ENCODE assay signal across 8 mouse cellular contexts in genomic region chr8:72654565-72655521, GRCm38 (mm10). TPM values are rescaled to one million over a fixed set of nuclear protein-coding genes. Genes with fewer than 3 reads are reported as not detected.
DNase-seq lines count a peak whose midpoint lies in the region; ATAC-seq lines count a peak whose summit lies in the region.

No protein-coding gene starts in this region.

- H3K27ac ChIP-seq in lung, embryonic 16.5 days (ENCODE audit: low read length) = no peak overlapping the region

- H3K9me3 ChIP-seq in lung, embryonic 16.5 days (ENCODE audit: control insufficient read depth, low read length) = no peaks in the 10 kb centered on the region

- no peak overlapping the region for H3K4me2 ChIP-seq in lung, embryonic 16.5 days (ENCODE audit: low read depth, low read length)

- intact Hi-C loops in left cerebral cortex, postnatal 36 days (cut with DNase I) = no loop called here

- no peak overlapping the region for H3K9ac ChIP-seq in lung, embryonic 16.5 days (ENCODE audit: low read length)

- H3K27me3 ChIP-seq in lung, embryonic 16.5 days (ENCODE audit: control insufficient read depth, insufficient read depth, low read depth, low read length) = no peaks in the 10 kb centered on the region

- peaks cover 4% of the 10 kb centered on the region; the same call in 1 of the 2 replicates for H3K4me1 ChIP-seq in lung, embryonic 16.5 days (replicated peaks; ENCODE audit: control insufficient read depth, insufficient read depth, low read length)

- WGBS in lung, embryonic 16.5 days = 21% methylated on average over 13 of the region's 13 CpGs

- peak; percentile 41 for ATAC-seq in lung, embryonic 16.5 days (ENCODE audit: low read depth)
- 0 out of 2 replicates have a peak, but pooled peaks have one; percentile 25 for ATAC-seq in monocyte, adult 5-6 weeks (replicated peaks; ENCODE audit: insufficient number of reproducible peaks, low FRiP score, low TSS enrichment, poor library complexity, severe bottlenecking)

- H3K36me3 ChIP-seq in lung, embryonic 16.5 days (ENCODE audit: control insufficient read depth, insufficient read depth, low read length) = no peaks in the 10 kb centered on the region

- no peak for DNase-seq in lung, postnatal 10 days
- peak; percentile 67 for DNase-seq in brain, adult 2 months (ENCODE audit: low read depth, low spot score)
- DNase-seq in forelimb bud, embryonic 11.5 days (ENCODE audit: low read depth, low spot score) = peak; percentile 64
- DNase-seq in left cerebral cortex, postnatal 36 days (ENCODE audit: low spot score in 2 of 2) = peak; percentile 18 to 19
- DNase-seq in gastrocnemius, postnatal 4 days (ENCODE audit: low spot score in 2 of 2) = no peak
- DNase-seq in urinary bladder, adult 2 months (ENCODE audit: low spot score) = no peak

- H3K4me3 ChIP-seq in lung, embryonic 16.5 days (ENCODE audit: low read length) = no peak overlapping the region

RNA-seq across cellular contexts. Expression of gene Nwd1, which starts 8.3 kb away (rescaled TPM):
- 0.23 and 0.26 TPM in 2 replicates for polyA plus RNA-seq in lung, embryonic 16.5 days (2015; fragmentation: Nextera tagmentation; extraction: Ambion mirVana)
- 10 to 100 TPM; 40.5 to 48.4 TPM for total RNA-seq in left cerebral cortex, postnatal 36 days (2021)
- total RNA-seq in monocyte, adult 5-6 weeks (2017) = 0.10 to 0.43 TPM in 2 of 3 replicates, not detected in the other
- total RNA-seq in gastrocnemius, postnatal 4 days (2021) = 1 to 10 TPM; 1.3 to 1.7 TPM
- 0.15 and 0.41 TPM in 2 replicates for polyA plus RNA-seq in urinary bladder, adult 2 months (2012; rRNA removed)

Comparison
In these comparisons a context has a peak if more than half of its experiments do, and no peak if none do; other contexts are left out.
1. DNase-seq: peak in brain, adult 2 months (single experiment), forelimb bud, embryonic 11.5 days (single experiment) and left cerebral cortex, postnatal 36 days (2 of 2); none in lung, postnatal 10 days (single experiment), gastrocnemius, postnatal 4 days (0 of 2) and urinary bladder, adult 2 months (single experiment).
2. RNA of gene Nwd1, which starts 8.3 kb away (total RNA-seq): 40.5 to 48.4 TPM in left cerebral cortex, postnatal 36 days; 1.3 to 1.7 TPM in gastrocnemius, postnatal 4 days and 0.10 to 0.43 TPM in monocyte, adult 5-6 weeks; every median in the first group is over 10 times any median in the second.